Mouse (Mus musculus) ovary, postnatal 14 days (tissue): ENCODE measurements around the gene Capn2.

ENCODE experiments used
- DNase-seq: peaks from one replicate; pipeline ENCODE4 v3.0.0; 2022; ENCODE audit warnings: low spot score

Gene Capn2

GRCm38 (mm10) chr1:182525601-182526000 is 8.2 kb upstream of the Capn2 start:
- DNase-seq = no peak

GRCm38 (mm10) chr1:182523692-182524091 is 6.3 kb upstream of the Capn2 start:
- no peak for DNase-seq

- no peak for DNase-seq
Observed at GRCm38 (mm10) chr1:182522961-182523360, 5.6 kb upstream of the Capn2 start.

GRCm38 (mm10) chr1:182520938-182521500 is 3.6 kb upstream of the Capn2 start:
- DNase-seq = no peak

- DNase-seq = peak; percentile 63
Observed at GRCm38 (mm10) chr1:182520091-182520937, 2.9 kb upstream of the Capn2 start.

GRCm38 (mm10) chr1:182519341-182519740 is 1.9 kb upstream of the Capn2 start:
- DNase-seq = no peak

GRCm38 (mm10) chr1:182518811-182519210 is 1.4 kb upstream of the Capn2 start:
- DNase-seq = no peak

GRCm38 (mm10) chr1:182518143-182518680 is 804 bp upstream of the Capn2 start:
- no peak for DNase-seq

- DNase-seq = no peak
Observed at GRCm38 (mm10) chr1:182517677-182518011, 236 bp upstream of the Capn2 start.

- DNase-seq = no peak
Observed at GRCm38 (mm10) chr1:182514803-182515590, 2.4 kb downstream of the Capn2 start.

- no peak for DNase-seq
Observed at GRCm38 (mm10) chr1:182513714-182514113, 3.7 kb downstream of the Capn2 start.

- DNase-seq = no peak
Observed at GRCm38 (mm10) chr1:182512901-182513410, 4.5 kb downstream of the Capn2 start.

- no peak for DNase-seq
Observed at GRCm38 (mm10) chr1:182511778-182512177, 5.6 kb downstream of the Capn2 start.

GRCm38 (mm10) chr1:182511073-182511472 is 6.3 kb downstream of the Capn2 start:
- no peak for DNase-seq

GRCm38 (mm10) chr1:182509110-182509797 is 8.2 kb downstream of the Capn2 start:
- DNase-seq = no peak

GRCm38 (mm10) chr1:182506229-182506986 is 11.0 kb downstream of the Capn2 start:
- DNase-seq = no peak

GRCm38 (mm10) chr1:182505291-182505690 is 12.1 kb downstream of the Capn2 start:
- no peak for DNase-seq

GRCm38 (mm10) chr1:182504223-182504622 is 13.2 kb downstream of the Capn2 start:
- DNase-seq = no peak

GRCm38 (mm10) chr1:182503206-182503900 is 14.1 kb downstream of the Capn2 start:
- DNase-seq = no peak

GRCm38 (mm10) chr1:182502491-182503050 is 14.8 kb downstream of the Capn2 start:
- no peak for DNase-seq
